Mouse (Mus musculus): Measurements from ENCODE around the gene Pogk. TPM values are rescaled to one million over a fixed set of nuclear protein-coding genes. Genes with fewer than 3 reads are reported as not detected.

Pogk gene
- polyA plus RNA-seq, 1 experiment from 2014 or later: 10.4 TPM

GRCm38 (mm10) chr1:166402003-166402402 is 7.7 kb downstream of the Pogk start:
- no peaks in the 10 kb centered on the region for H3K9me3 ChIP-seq (ENCODE audit: control insufficient read depth, low read length)
- no peaks in the 10 kb centered on the region for H3K4me1 ChIP-seq (replicated peaks; ENCODE audit: control insufficient read depth, insufficient read depth, low read length)
- H3K36me3 ChIP-seq (ENCODE audit: control insufficient read depth, insufficient read depth, low read length): peaks cover 22% of the 10 kb centered on the region
- H3K9ac ChIP-seq (ENCODE audit: low read length): no peak overlapping the region
- no peak overlapping the region for H3K27ac ChIP-seq (ENCODE audit: low read length)
- no peaks in the 10 kb centered on the region for H3K27me3 ChIP-seq (ENCODE audit: control insufficient read depth, insufficient read depth, low read depth, low read length)
- H3K4me2 ChIP-seq (ENCODE audit: low read depth, low read length): no peak overlapping the region
- H3K4me3 ChIP-seq (ENCODE audit: low read length): no peak overlapping the region
- WGBS: 77% methylated on average over 4 of the region's 4 CpGs
- ATAC-seq (ENCODE audit: low read depth): no peak

GRCm38 (mm10) chr1:166401455-166401854 is 8.2 kb downstream of the Pogk start:
- no peaks in the 10 kb centered on the region for H3K27me3 ChIP-seq (ENCODE audit: control insufficient read depth, insufficient read depth, low read depth, low read length)
- H3K4me2 ChIP-seq (ENCODE audit: low read depth, low read length): no peak overlapping the region
- no peak overlapping the region for H3K4me3 ChIP-seq (ENCODE audit: low read length)
- no peak overlapping the region for H3K27ac ChIP-seq (ENCODE audit: low read length)
- no peaks in the 10 kb centered on the region for H3K4me1 ChIP-seq (replicated peaks; ENCODE audit: control insufficient read depth, insufficient read depth, low read length)
- no peak overlapping the region for H3K9ac ChIP-seq (ENCODE audit: low read length)
- ATAC-seq (ENCODE audit: low read depth): no peak
- H3K9me3 ChIP-seq (ENCODE audit: control insufficient read depth, low read length): no peaks in the 10 kb centered on the region
- peaks cover 22% of the 10 kb centered on the region for H3K36me3 ChIP-seq (ENCODE audit: control insufficient read depth, insufficient read depth, low read length)

DNA sequence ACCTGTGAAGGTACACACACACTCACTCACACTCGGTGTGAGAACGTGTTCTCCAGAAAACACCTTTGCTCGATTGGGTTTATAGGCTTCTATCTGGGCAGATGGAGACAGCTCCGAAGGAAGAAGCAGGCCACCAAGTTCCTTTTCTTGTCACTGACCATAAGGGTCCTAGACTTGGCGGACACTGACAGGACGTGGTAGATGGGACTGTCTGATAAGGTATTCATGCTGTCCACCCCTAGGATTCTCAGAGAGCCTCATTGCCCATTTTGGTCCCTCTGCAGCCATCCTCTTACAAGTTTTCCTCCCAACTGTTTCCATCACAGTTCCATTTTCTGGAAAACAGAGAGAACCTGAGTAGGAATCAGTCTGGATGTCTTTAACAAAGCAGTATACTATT is 13.3 kb downstream of the Pogk start:
- H3K27me3 ChIP-seq (ENCODE audit: control insufficient read depth, insufficient read depth, low read depth, low read length): no peaks in the 10 kb centered on the region
- ATAC-seq (ENCODE audit: low read depth): no peak
- H3K9me3 ChIP-seq (ENCODE audit: control insufficient read depth, low read length): no peaks in the 10 kb centered on the region
- 81% methylated on average over 6 of the region's 6 CpGs for WGBS
- H3K4me3 ChIP-seq (ENCODE audit: low read length): no peak overlapping the region
- H3K4me2 ChIP-seq (ENCODE audit: low read depth, low read length): no peak overlapping the region
- H3K9ac ChIP-seq (ENCODE audit: low read length): no peak overlapping the region
- no peak overlapping the region for H3K27ac ChIP-seq (ENCODE audit: low read length)
- H3K36me3 ChIP-seq (ENCODE audit: control insufficient read depth, insufficient read depth, low read length): peaks cover 40% of the 10 kb centered on the region
- H3K4me1 ChIP-seq (replicated peaks; ENCODE audit: control insufficient read depth, insufficient read depth, low read length): no peaks in the 10 kb centered on the region

DNA sequence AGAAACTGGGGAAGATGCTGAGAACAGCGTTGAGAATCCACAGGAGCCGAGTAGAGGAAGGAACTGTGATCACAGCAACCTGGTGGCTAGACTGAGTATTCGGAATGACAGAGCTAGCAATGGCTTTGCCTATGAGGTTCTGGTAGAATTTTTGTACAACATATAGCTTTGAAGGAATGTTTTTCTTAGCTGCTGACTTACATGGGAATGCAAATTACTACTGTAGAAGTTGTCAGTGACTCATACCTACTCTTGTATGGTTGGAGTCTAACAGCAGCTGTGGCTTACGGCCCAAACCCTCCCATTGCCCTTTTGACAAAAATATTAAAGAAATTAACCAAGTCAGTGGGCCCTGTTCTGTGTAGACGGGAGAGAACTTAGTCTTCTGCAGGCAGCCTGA is 14.0 kb downstream of the Pogk start:
- no peak for ATAC-seq (ENCODE audit: low read depth)
- H3K36me3 ChIP-seq (ENCODE audit: control insufficient read depth, insufficient read depth, low read length): peaks cover 46% of the 10 kb centered on the region
- no peaks in the 10 kb centered on the region for H3K27me3 ChIP-seq (ENCODE audit: control insufficient read depth, insufficient read depth, low read depth, low read length)
- H3K4me2 ChIP-seq (ENCODE audit: low read depth, low read length): no peak overlapping the region
- H3K27ac ChIP-seq (ENCODE audit: low read length): no peak overlapping the region
- H3K4me1 ChIP-seq (replicated peaks; ENCODE audit: control insufficient read depth, insufficient read depth, low read length): no peaks in the 10 kb centered on the region
- 91% methylated on average over 5 of the region's 5 CpGs for WGBS
- H3K9ac ChIP-seq (ENCODE audit: low read length): no peak overlapping the region
- H3K9me3 ChIP-seq (ENCODE audit: control insufficient read depth, low read length): no peaks in the 10 kb centered on the region
- no peak overlapping the region for H3K4me3 ChIP-seq (ENCODE audit: low read length)

- no peak overlapping the region for H3K27ac ChIP-seq (ENCODE audit: low read length)
- no peaks in the 10 kb centered on the region for H3K4me1 ChIP-seq (replicated peaks; ENCODE audit: control insufficient read depth, insufficient read depth, low read length)
- no peaks in the 10 kb centered on the region for H3K9me3 ChIP-seq (ENCODE audit: control insufficient read depth, low read length)
- peaks cover 52% of the 10 kb centered on the region for H3K36me3 ChIP-seq (ENCODE audit: control insufficient read depth, insufficient read depth, low read length)
- WGBS: 57% methylated on average over 4 of the region's 4 CpGs
- no peaks in the 10 kb centered on the region for H3K27me3 ChIP-seq (ENCODE audit: control insufficient read depth, insufficient read depth, low read depth, low read length)
- no peak overlapping the region for H3K9ac ChIP-seq (ENCODE audit: low read length)
- no peak overlapping the region for H3K4me2 ChIP-seq (ENCODE audit: low read depth, low read length)
- no peak overlapping the region for H3K4me3 ChIP-seq (ENCODE audit: low read length)
- ATAC-seq (ENCODE audit: low read depth): no peak
Measured at GRCm38 (mm10) chr1:166394770-166395169, 14.9 kb downstream of the Pogk start.

DNA sequence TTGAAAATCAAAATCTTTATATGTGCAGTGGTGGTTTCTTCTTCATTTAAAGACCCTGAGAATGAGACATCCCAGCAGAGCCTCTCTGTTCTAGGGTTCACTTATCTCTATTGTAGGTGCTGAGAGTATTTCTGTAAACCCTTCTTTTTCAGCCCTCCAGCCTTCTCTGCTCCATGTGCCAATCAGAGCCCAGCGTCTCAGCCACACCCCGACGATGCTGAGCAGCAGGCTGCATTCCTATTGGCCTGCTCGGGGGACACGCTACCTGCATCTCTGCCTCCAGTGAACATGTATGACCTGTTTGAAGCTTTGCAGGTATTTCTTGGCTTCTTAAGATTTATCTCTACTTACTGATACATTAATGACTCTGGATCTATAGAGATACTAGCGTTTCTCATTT is 18.0 kb downstream of the Pogk start:
- no peak overlapping the region for H3K9ac ChIP-seq (ENCODE audit: low read length)
- H3K9me3 ChIP-seq (ENCODE audit: control insufficient read depth, low read length): no peaks in the 10 kb centered on the region
- no peak overlapping the region for H3K4me2 ChIP-seq (ENCODE audit: low read depth, low read length)
- no peaks in the 10 kb centered on the region for H3K27me3 ChIP-seq (ENCODE audit: control insufficient read depth, insufficient read depth, low read depth, low read length)
- H3K27ac ChIP-seq (ENCODE audit: low read length): no peak overlapping the region
- no peak for ATAC-seq (ENCODE audit: low read depth)
- H3K4me3 ChIP-seq (ENCODE audit: low read length): no peak overlapping the region
- H3K36me3 ChIP-seq (ENCODE audit: control insufficient read depth, insufficient read depth, low read length): peaks cover 57% of the 10 kb centered on the region
- H3K4me1 ChIP-seq (replicated peaks; ENCODE audit: control insufficient read depth, insufficient read depth, low read length): no peaks in the 10 kb centered on the region; the same call in 1 of the 2 replicates
- WGBS: 90% methylated on average over 6 of the region's 6 CpGs

DNA sequence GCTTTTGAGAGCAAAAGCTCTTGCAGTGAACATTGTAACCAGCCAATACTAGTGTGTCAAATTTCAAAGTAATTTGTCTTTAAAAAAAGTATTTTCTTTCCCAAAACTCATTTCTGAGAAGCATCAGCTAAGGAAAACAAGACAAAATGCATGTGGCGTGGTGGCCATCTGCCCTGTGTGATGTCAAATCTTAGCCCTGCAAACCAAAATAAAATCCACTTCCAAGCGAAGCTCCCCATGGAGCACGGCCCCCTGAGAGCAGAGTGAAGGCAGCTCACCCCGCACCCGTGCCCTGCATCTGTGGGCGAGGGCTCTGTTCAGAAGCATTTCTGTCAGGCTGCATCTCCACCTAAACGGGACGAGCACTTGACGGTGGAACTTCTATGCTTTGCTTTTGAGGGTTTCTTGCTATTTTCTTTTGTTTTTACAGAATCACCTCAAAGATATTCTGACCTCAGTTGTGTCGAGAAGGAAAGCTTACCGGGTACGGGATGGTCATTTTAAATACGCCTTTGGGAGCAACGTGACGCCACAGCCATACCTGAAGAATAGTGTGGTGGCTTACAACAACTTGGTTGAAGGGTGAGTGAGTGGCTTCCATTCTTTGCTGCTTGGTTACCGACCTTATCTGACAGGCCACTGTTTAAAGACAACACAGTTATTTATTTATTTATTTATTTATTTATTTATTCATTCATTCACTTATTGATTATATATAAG is 20.1 kb downstream of the Pogk start:
- ATAC-seq (ENCODE audit: low read depth): no peak
- Histone ChIP-seq H3K9me3 (ENCODE audit: control insufficient read depth, low read length) (no peaks in the 10 kb centered on the region), H3K9ac (ENCODE audit: low read length) (no peak overlapping the region), H3K36me3 (ENCODE audit: control insufficient read depth, insufficient read depth, low read length) (peaks cover 75% of the 10 kb centered on the region), H3K27ac (ENCODE audit: low read length) (no peak overlapping the region), H3K4me3 (ENCODE audit: low read length) (no peak overlapping the region), H3K27me3 (ENCODE audit: control insufficient read depth, insufficient read depth, low read depth, low read length) (no peaks in the 10 kb centered on the region), H3K4me2 (ENCODE audit: low read depth, low read length) (no peak overlapping the region), H3K4me1 (replicated peaks; ENCODE audit: control insufficient read depth, insufficient read depth, low read length) (no peaks in the 10 kb centered on the region; the same call in 1 of the 2 replicates)
- 90% methylated on average over 16 of the region's 16 CpGs for whole genome bisulfite sequencing

DNA sequence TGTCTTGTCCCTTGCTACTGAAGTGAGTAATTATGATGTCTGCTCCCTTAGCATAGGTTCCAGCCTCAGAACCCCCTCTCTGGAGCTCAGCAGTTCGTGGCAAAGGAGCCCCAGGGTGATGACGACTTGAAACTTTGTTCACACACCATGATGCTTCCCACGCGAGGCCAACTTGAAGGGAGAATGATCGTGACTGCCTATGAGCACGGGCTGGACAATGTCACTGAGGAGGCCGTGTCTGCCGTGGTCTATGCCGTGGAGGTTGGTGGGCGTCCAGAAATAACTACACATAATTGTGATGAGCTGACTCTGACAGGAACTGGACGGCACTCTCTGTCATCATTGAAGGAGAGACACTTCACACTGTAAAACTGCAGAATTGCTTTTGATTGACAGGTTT is 21.2 kb downstream of the Pogk start:
- ATAC-seq (ENCODE audit: low read depth): no peak
- no peak overlapping the region for H3K4me2 ChIP-seq (ENCODE audit: low read depth, low read length)
- no peaks in the 10 kb centered on the region for H3K9me3 ChIP-seq (ENCODE audit: control insufficient read depth, low read length)
- peaks cover 80% of the 10 kb centered on the region for H3K36me3 ChIP-seq (ENCODE audit: control insufficient read depth, insufficient read depth, low read length)
- H3K4me1 ChIP-seq (replicated peaks; ENCODE audit: control insufficient read depth, insufficient read depth, low read length): no peaks in the 10 kb centered on the region; the same call in 1 of the 2 replicates
- no peak overlapping the region for H3K9ac ChIP-seq (ENCODE audit: low read length)
- no peak overlapping the region for H3K27ac ChIP-seq (ENCODE audit: low read length)
- WGBS: 83% methylated on average over 11 of the region's 11 CpGs
- H3K27me3 ChIP-seq (ENCODE audit: control insufficient read depth, insufficient read depth, low read depth, low read length): no peaks in the 10 kb centered on the region
- no peak overlapping the region for H3K4me3 ChIP-seq (ENCODE audit: low read length)

DNA sequence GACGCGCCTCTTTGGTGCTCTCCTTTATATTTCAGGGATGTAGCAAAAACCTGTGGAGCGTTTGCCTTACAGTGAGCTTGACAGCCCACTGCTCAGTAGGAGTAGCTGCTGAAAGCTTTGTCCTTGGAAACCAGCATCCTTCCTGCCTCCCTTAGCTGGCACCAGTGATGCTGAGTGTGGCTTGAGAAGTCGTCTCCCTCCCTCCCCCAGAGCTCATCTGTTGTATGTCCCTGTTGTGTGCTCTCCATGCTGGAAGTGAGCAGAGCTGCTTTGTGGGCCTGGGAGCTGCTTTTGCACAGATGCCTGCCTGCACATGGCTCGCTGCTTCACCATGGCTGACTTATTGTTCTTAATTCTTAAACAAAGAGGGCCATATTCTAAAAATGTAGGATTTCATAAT is 24.2 kb downstream of the Pogk start:
- 85% methylated on average over 5 of the region's 5 CpGs for WGBS
- H3K27me3 ChIP-seq (ENCODE audit: control insufficient read depth, insufficient read depth, low read depth, low read length): no peaks in the 10 kb centered on the region
- no peak overlapping the region for H3K4me3 ChIP-seq (ENCODE audit: low read length)
- peaks cover 64% of the 10 kb centered on the region for H3K36me3 ChIP-seq (ENCODE audit: control insufficient read depth, insufficient read depth, low read length)
- no peak for ATAC-seq (ENCODE audit: low read depth)
- peaks cover 10% of the 10 kb centered on the region for H3K4me1 ChIP-seq (replicated peaks; ENCODE audit: control insufficient read depth, insufficient read depth, low read length)
- no peak overlapping the region for H3K27ac ChIP-seq (ENCODE audit: low read length)
- H3K9ac ChIP-seq (ENCODE audit: low read length): no peak overlapping the region
- H3K9me3 ChIP-seq (ENCODE audit: control insufficient read depth, low read length): no peaks in the 10 kb centered on the region
- no peak overlapping the region for H3K4me2 ChIP-seq (ENCODE audit: low read depth, low read length)

- Histone ChIP-seq H3K4me3 (ENCODE audit: low read length) (no peak overlapping the region), H3K27ac (ENCODE audit: low read length) (no peak overlapping the region), H3K36me3 (ENCODE audit: control insufficient read depth, insufficient read depth, low read length) (peaks cover 58% of the 10 kb centered on the region), H3K4me2 (ENCODE audit: low read depth, low read length) (no peak overlapping the region), H3K27me3 (ENCODE audit: control insufficient read depth, insufficient read depth, low read depth, low read length) (no peaks in the 10 kb centered on the region), H3K9ac (ENCODE audit: low read length) (no peak overlapping the region), H3K4me1 (replicated peaks; ENCODE audit: control insufficient read depth, insufficient read depth, low read length) (peaks cover 12% of the 10 kb centered on the region), H3K9me3 (ENCODE audit: control insufficient read depth, low read length) (no peaks in the 10 kb centered on the region)
- no peak for ATAC-seq (ENCODE audit: low read depth)
- WGBS: 94% methylated on average over 10 of the region's 10 CpGs
Measured at GRCm38 (mm10) chr1:166384614-166385013, 25.0 kb downstream of the Pogk start.
